Mouse (Mus musculus) heart, adult 2 months (tissue): ENCODE measurements around the gene Ier2. TPM values are rescaled to one million over a fixed set of nuclear protein-coding genes. Genes with fewer than 3 reads are reported as not detected.

Source experiments
- DNase-seq, 2 experiments: peaks; one replicate each; pipeline ENCODE4 v3.0.0; 2021
- H3K27ac ChIP-seq: fragments of 200-600 bp; 2 replicates; pipeline ENCODE4 v1.8.1; 2022
- H3K27me3 ChIP-seq: fragments of 200-500 bp; 2 replicates; pipeline ENCODE4 v1.6.1; 2012; ENCODE audit warnings: mild to moderate bottlenecking, low read length, inconsistent platforms, mixed read lengths; ENCODE audit not compliant: control insufficient read depth, insufficient read depth
- H3K36me3 ChIP-seq: fragments of 200-500 bp; 2 replicates; pipeline ENCODE4 v1.6.1; 2012; ENCODE audit warnings: low read length, inconsistent platforms; ENCODE audit not compliant: control insufficient read depth, insufficient read depth
- H3K4me1 ChIP-seq: fragments of 200-500 bp; 2 replicates; pipeline ENCODE4 v1.6.1; 2011; ENCODE audit warnings: low read length; ENCODE audit not compliant: control insufficient read depth, insufficient read depth
- H3K4me3 ChIP-seq: fragments of 200-600 bp; 2 replicates; pipeline ENCODE4 v1.8.1; 2022
- H3K79me2 ChIP-seq: fragments of 200-500 bp; replicated peaks from 2 replicates; pipeline ENCODE4 v1.6.1; 2012; ENCODE audit warnings: mild to moderate bottlenecking, inconsistent platforms, low read length, moderate library complexity, mixed read lengths; ENCODE audit not compliant: control insufficient read depth, insufficient read depth
- H3K9ac ChIP-seq: fragments of 200-500 bp; 2 replicates; pipeline ENCODE4 v1.6.1; 2012; ENCODE audit warnings: low read depth, mild to moderate bottlenecking, control low read depth, inconsistent platforms, low read length, mixed read lengths
- CTCF ChIP-seq: fragments of 200-600 bp; IDR thresholded peaks from 2 replicates; pipeline ENCODE4 v1.8.1; 2022; ENCODE audit warnings: antibody characterized with exemption, mild to moderate bottlenecking, moderate library complexity
- EP300 ChIP-seq: fragments of 200-500 bp; IDR thresholded peaks from 2 replicates; pipeline ENCODE4 v1.6.1; 2011; ENCODE audit warnings: low read depth, low read length, control low read depth; ENCODE audit not compliant: insufficient read depth
- POLR2A ChIP-seq: fragments of 200-500 bp; IDR thresholded peaks from 2 replicates; pipeline ENCODE4 v1.6.1; 2011; ENCODE audit warnings: mild to moderate bottlenecking, low read depth, low read length, control low read depth; ENCODE audit not compliant: insufficient read depth
- WGBS: fragments of 180-500 bp; shearing (Covaris S2); methylation state at CpG from one replicate; pipeline ENCODE4 v1.1.7; 2018; 5-methylcytosine and 5-hydroxymethylcytosine counted together
- intact Hi-C: fragments of 180-260 bp; cut with DNase I; formaldehyde crosslinking; loops from one replicate; pipeline ENCODE4 v1.15.1; 2025
- polyA plus RNA-seq: library from polyadenylated mRNA; depleted of rRNA; stranded (reverse); fragments of >200 nt; gene quantifications from 2 replicates; pipeline ENCODE4 v1.2.3, GENCODE M21; 2012
- total RNA-seq, 2 experiments: library from RNA; stranded (reverse); gene quantifications; 2 replicates each; pipeline ENCODE4 v1.2.3; 2021

Ier2 gene
- total and polyA plus RNA-seq, 3 experiments: 8.1 to 13.0 (median 11.8) TPM

- Histone ChIP-seq H3K4me1 (no peaks in the 10 kb centered on the region), H3K27me3 (no peaks in the 10 kb centered on the region), H3K9ac (no peak overlapping the region), H3K4me3 (no peak overlapping the region), H3K27ac (no peak overlapping the region), H3K36me3 (no peaks in the 10 kb centered on the region), H3K79me2 (no peaks in the 10 kb centered on the region)
- intact Hi-C loops: no loop called here
- TF ChIP-seq EP300: no peak
- no peak for TF ChIP-seq POLR2A
- WGBS: 46% methylated on average over 1 of the region's 1 CpGs
- DNase-seq: no peak
Measured at GRCm38 (mm10) chr8:84668081-84668480, 5.4 kb upstream of the Ier2 start.

- intact Hi-C loops: loop anchor here (1.0 to 2.0 kb wide), 3 partner anchors 22 to 323 kb away; partner anchors contain the start of gene Nacc1
- TF ChIP-seq POLR2A (no peak), EP300 (no peak), CTCF (no peak)
- H3K4me1 ChIP-seq: no peaks in the 10 kb centered on the region
- peak overlapping the region; percentile 94 for H3K27ac ChIP-seq
- DNase-seq: no peak
- 4% methylated on average over 14 of the region's 14 CpGs for WGBS
- peak overlapping the region; percentile 66 for H3K9ac ChIP-seq
- H3K79me2 ChIP-seq: no peaks in the 10 kb centered on the region
- H3K27me3 ChIP-seq: no peaks in the 10 kb centered on the region
- no peaks in the 10 kb centered on the region for H3K36me3 ChIP-seq
- H3K4me3 ChIP-seq: peak overlapping the region; percentile 53
Measured at GRCm38 (mm10) chr8:84665385-84665893, 2.8 kb upstream of the Ier2 start.

- Histone ChIP-seq H3K27ac (peak overlapping the region; percentile 94), H3K79me2 (no peaks in the 10 kb centered on the region), H3K4me1 (no peaks in the 10 kb centered on the region), H3K9ac (peak overlapping the region; percentile 66), H3K4me3 (peak overlapping the region; percentile 53), H3K27me3 (no peaks in the 10 kb centered on the region), H3K36me3 (no peaks in the 10 kb centered on the region)
- WGBS: under 1% methylated on average over 29 of the region's 29 CpGs
- intact Hi-C loops: loop anchor here (1.0 to 2.0 kb wide), 3 partner anchors 23 to 324 kb away; partner anchors contain the start of gene Nacc1
- peak; percentile 79 to 86 for DNase-seq
- peak; percentile 66 for TF ChIP-seq CTCF
- peak; percentile 68 for TF ChIP-seq POLR2A
- TF ChIP-seq EP300: peak; percentile 70; the same call in 1 of the 2 replicates
Measured at GRCm38 (mm10) chr8:84664566-84665384, 2.1 kb upstream of the Ier2 start.

- Histone ChIP-seq H3K27me3 (no peaks in the 10 kb centered on the region), H3K9ac (peak overlapping the region; percentile 63), H3K4me3 (peak overlapping the region; percentile 87), H3K27ac (peak overlapping the region; percentile 96), H3K79me2 (no peaks in the 10 kb centered on the region), H3K4me1 (no peaks in the 10 kb centered on the region; the same call in 1 of the 2 replicates), H3K36me3 (no peaks in the 10 kb centered on the region)
- intact Hi-C loops: loop anchor here (2.0 kb wide), 2 partner anchors 25 to 325 kb away; no protein-coding TSS in a partner anchor
- TF ChIP-seq POLR2A: peak; percentile 96
- TF ChIP-seq EP300: peak; percentile 69; the same call in 1 of the 2 replicates
- no peak for TF ChIP-seq CTCF
- peak; percentile 98 for DNase-seq
- WGBS: 2% methylated on average over 43 of the region's 43 CpGs
Measured at GRCm38 (mm10) chr8:84663483-84664327, 1.1 kb upstream of the Ier2 start.

DNA sequence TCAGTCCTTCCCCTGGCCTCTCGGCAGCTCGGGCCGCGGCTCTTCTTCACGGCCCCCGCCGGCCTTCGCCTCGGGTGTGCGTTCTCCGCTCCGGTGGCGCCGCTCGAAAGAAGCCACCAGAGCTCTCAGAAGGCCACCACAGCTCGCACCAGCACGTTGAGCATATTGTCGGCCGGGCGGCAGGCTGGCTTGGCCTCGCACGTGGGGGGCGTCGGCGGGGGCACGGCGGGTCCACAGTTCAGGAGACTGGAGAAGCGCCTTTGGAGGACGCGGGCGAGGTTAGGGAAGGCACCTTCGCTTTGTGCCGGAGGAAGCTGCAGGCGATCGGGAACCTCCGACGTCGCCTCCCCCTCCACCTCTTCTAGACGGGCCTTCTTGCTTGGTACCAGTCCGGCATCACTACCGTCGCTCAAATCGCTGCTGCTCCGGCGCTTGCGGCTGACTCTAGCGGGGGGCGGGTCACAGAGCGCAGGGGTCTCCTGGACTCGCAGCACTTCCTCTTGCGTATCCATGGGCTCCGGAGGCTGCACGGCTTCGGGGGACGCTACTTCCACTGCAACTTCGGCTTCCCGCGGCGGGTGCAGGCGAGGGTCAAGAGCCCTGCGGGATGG, 586 bp downstream of the Ier2 start:
- Histone ChIP-seq H3K9ac (peak overlapping the region; percentile 93), H3K27me3 (no peaks in the 10 kb centered on the region), H3K4me1 (no peaks in the 10 kb centered on the region; the same call in 1 of the 2 replicates), H3K79me2 (no peaks in the 10 kb centered on the region), H3K27ac (peak overlapping the region; percentile 96), H3K36me3 (no peaks in the 10 kb centered on the region), H3K4me3 (peak overlapping the region; percentile 87)
- no peak for TF ChIP-seq POLR2A
- no peak for TF ChIP-seq CTCF
- no peak for TF ChIP-seq EP300
- DNase-seq: no peak
- 1% methylated on average over 61 of the region's 61 CpGs for WGBS
- intact Hi-C loops: loop anchor here (2.0 kb wide), 1 partner anchor 39 kb away; the partner anchor contains the start of gene Lyl1
